Mouse (Mus musculus) megakaryocyte, embryonic 14.5 days (primary cell): ENCODE measurements around the gene Sec14l3.

Experiments used
- FLI1 ChIP-seq: IDR thresholded peaks from 2 replicates; pipeline ENCODE4 v1.6.1; 2012; ENCODE audit warnings: low read length, inconsistent platforms, mixed read lengths
- GATA1 ChIP-seq: IDR thresholded peaks from 3 replicates; pipeline ENCODE4 v1.6.1; 2012; ENCODE audit warnings: mixed read lengths, low read length, inconsistent platforms, borderline replicate concordance

GRCm38 (mm10) chr11:4094378-4095170 is 29.9 kb downstream of the Sec14l3 start:
- TF ChIP-seq GATA1 (no peak), FLI1 (no peak)
